Mouse (Mus musculus): Measurements from ENCODE around the gene Prss32.

DNA sequence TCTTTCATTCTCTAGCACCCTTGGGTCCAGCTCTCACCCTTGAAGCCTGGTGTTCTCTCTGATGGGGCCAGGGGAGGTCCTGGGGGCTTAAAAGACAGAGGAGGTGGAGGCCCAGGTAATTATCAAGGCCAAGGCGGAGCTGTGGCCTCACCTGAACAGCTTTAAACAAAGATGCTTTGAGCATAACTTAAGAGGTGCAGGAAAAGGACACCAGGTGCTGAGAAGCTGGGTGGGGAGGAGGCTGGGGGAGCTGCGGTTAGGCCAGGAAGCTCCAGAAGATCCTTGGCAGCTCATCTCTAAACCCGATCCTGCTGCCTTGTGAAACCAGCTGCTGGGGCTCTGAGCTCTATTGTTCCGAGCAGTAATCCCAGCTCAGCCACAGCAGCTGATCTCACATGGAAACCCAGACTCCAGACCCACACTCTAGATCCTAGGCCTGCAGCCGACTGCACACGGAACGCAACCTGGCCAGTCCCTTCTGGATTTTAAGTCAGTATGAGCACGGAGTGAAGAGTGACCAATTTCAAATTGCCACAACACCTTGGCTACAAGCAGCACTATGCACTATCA lies 7.6 kb upstream of the Prss32 start, which contains the start of gene Prss33:
- TF ChIP-seq POLR2A (IDR thresholded peaks at IDR 0.05; ENCODE audit: extremely low read depth, insufficient read depth, low read length) (no peak), CTCF (IDR thresholded peaks at IDR 0.05; ENCODE audit: extremely low read depth, insufficient read depth, low read length) (no peak)

Measured in cortical plate, adult 2 months (tissue).